ENCODE assay signal across 8 mouse cellular contexts in the genomic region with DNA sequence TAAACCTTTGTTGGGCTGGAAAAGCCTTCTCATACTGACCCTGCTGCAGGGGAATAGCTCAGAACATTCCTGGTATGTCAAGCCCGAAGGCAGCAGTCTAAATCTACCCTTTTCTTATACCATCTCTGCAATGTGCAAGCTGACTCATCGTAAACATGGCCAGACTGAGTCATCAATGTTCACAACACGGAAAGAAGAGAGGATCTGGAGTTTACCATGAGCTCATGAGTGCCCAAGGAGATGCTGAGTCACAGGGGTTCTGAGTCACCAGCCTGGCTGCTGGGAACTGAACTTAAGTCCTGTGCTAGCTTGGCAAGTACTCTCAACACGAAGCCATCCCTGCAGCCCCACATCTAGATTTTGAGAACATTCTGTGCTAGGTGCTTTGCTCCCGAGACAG.
DNase-seq lines count a peak whose midpoint lies in the region; ATAC-seq and TF ChIP-seq lines count a peak whose summit lies in the region.
"Had no signal": no experiment of that assay in that cellular context is flagged by ENCODE, and none has a peak within 500 bp of the region (broad histone marks: within the 10 kb centered on the region; RNA-seq: fewer than 3 reads in every experiment).

No protein-coding gene starts in this region.

- H3K4me3 ChIP-seq in liver, adult 2 months (ENCODE audit: insufficient read depth, low read depth, low read length) = no peak overlapping the region

- no peak for TF ChIP-seq CTCF in liver, adult 2 months (IDR thresholded peaks at IDR 0.05; ENCODE audit: low read depth, low read length)

- peak; percentile 91 for ATAC-seq in frontal cortex, adult (ENCODE audit: low TSS enrichment)

- H3K27ac ChIP-seq in liver, adult 2 months (replicated peaks; ENCODE audit: insufficient read depth, low read depth, low read length) = no peak overlapping the region

- no peak for TF ChIP-seq POLR2A in liver, adult 2 months (IDR thresholded peaks at IDR 0.05; ENCODE audit: extremely low read depth, insufficient read depth, low read length)

- 78% methylated on average over 5 of the region's 5 CpGs for WGBS in liver, adult 2 months

- no peak overlapping the region for H3K9ac ChIP-seq in liver, adult 2 months (ENCODE audit: low read depth, low read length)
- H3K9ac ChIP-seq: lung, embryonic 14.5 days had no signal

- DNase-seq in lung, adult 18-20 months = peak; percentile 32 to 54
- DNase-seq in lung, postnatal 10 days = no peak
- DNase-seq in adrenal gland, adult (ENCODE audit: inconsistent age in 2 of 2, low spot score in 1 of 2) = peak; percentile 91 to 95
- peak; percentile 4 for DNase-seq in liver, adult 2 months (ENCODE audit: extremely low read depth, low read depth, low spot score)
- DNase-seq in urinary bladder, postnatal 25 days (ENCODE audit: low spot score) = peak; percentile 48
- no peak for DNase-seq in gastrocnemius, postnatal 4 days (ENCODE audit: low spot score in 2 of 2)
- DNase-seq: lung, embryonic 14.5 days had no signal

- H3K27me3 ChIP-seq in liver, adult 2 months (ENCODE audit: control insufficient read depth, insufficient read depth, low read length) = no peaks in the 10 kb centered on the region

- H3K36me3 ChIP-seq in liver, adult 2 months (ENCODE audit: control insufficient read depth, insufficient read depth, low read length) = no peaks in the 10 kb centered on the region

- no peaks in the 10 kb centered on the region for H3K79me2 ChIP-seq in liver, adult 2 months (ENCODE audit: control insufficient read depth, insufficient read depth, low read length)

- H3K4me1 ChIP-seq in liver, adult 2 months (ENCODE audit: control insufficient read depth, insufficient read depth, low read length) = no peaks in the 10 kb centered on the region

Comparison
In these comparisons a context has a peak if more than half of its experiments do, and no peak if none do; other contexts are left out.
1. DNase-seq: peak in lung, adult 18-20 months (2 of 2), adrenal gland, adult (2 of 2), liver, adult 2 months (single experiment) and urinary bladder, postnatal 25 days (single experiment); none in lung, postnatal 10 days (single experiment) and gastrocnemius, postnatal 4 days (0 of 2).